Mouse (Mus musculus) ES-Bruce4 (cell line): ENCODE results near the gene Zkscan6. TPM values are rescaled to one million over a fixed set of nuclear protein-coding genes. Genes with fewer than 3 reads are reported as not detected.

Source experiments
- H3K27ac ChIP-seq: 2 replicates; pipeline ENCODE4 v1.5.1; 2012; ENCODE audit warnings: low read length, inconsistent platforms; ENCODE audit not compliant: insufficient read depth
- H3K27me3 ChIP-seq: 2 replicates; pipeline ENCODE4 v1.6.1; 2012; ENCODE audit warnings: mild to moderate bottlenecking, low read length, inconsistent platforms; ENCODE audit not compliant: control insufficient read depth, poor library complexity, insufficient read depth, severe bottlenecking
- H3K36me3 ChIP-seq: 2 replicates; pipeline ENCODE4 v1.6.1; 2012; ENCODE audit warnings: inconsistent platforms, mild to moderate bottlenecking, low read length, moderate library complexity; ENCODE audit not compliant: control insufficient read depth, poor library complexity, insufficient read depth, severe bottlenecking
- H3K4me1 ChIP-seq: one replicate; pipeline ENCODE4 v1.8.1; 2011; ENCODE audit warnings: low read length; ENCODE audit not compliant: control insufficient read depth, insufficient read depth
- H3K4me3 ChIP-seq: 2 replicates; pipeline ENCODE4 v1.5.1; 2011; ENCODE audit warnings: low read depth, mild to moderate bottlenecking, low read length
- H3K9ac ChIP-seq: 2 replicates; pipeline ENCODE4 v1.6.1; 2012; ENCODE audit warnings: low read depth, mild to moderate bottlenecking, inconsistent platforms; ENCODE audit not compliant: poor library complexity, severe bottlenecking
- H3K9me3 ChIP-seq: replicated peaks from 2 replicates; pipeline ENCODE4 v1.6.1; 2012; ENCODE audit warnings: mild to moderate bottlenecking, low read length, inconsistent platforms; ENCODE audit not compliant: control insufficient read depth, poor library complexity, insufficient read depth, severe bottlenecking
- CTCF ChIP-seq: IDR thresholded peaks from one replicate; pipeline ENCODE4 v1.8.1; 2011; ENCODE audit warnings: low read depth, low read length
- EP300 ChIP-seq: IDR thresholded peaks from 2 replicates; pipeline ENCODE4 v1.6.1; 2011; ENCODE audit warnings: low read depth, low read length; ENCODE audit not compliant: insufficient read depth
- POLR2A ChIP-seq: IDR thresholded peaks from one replicate; pipeline ENCODE4 v1.8.1; 2011; ENCODE audit warnings: low read length; ENCODE audit not compliant: insufficient read depth
- polyA plus RNA-seq: library from polyadenylated mRNA; stranded (reverse); fragments of >200 nt; gene quantifications from 2 replicates; pipeline ENCODE4 v1.2.4, GENCODE M21; 2011; ENCODE audit warnings: low read depth; ENCODE audit not compliant: missing spikeins, insufficient read depth, insufficient read length

Zkscan6 gene
- polyA plus RNA-seq, 1 experiment: 6.7 TPM

DNA sequence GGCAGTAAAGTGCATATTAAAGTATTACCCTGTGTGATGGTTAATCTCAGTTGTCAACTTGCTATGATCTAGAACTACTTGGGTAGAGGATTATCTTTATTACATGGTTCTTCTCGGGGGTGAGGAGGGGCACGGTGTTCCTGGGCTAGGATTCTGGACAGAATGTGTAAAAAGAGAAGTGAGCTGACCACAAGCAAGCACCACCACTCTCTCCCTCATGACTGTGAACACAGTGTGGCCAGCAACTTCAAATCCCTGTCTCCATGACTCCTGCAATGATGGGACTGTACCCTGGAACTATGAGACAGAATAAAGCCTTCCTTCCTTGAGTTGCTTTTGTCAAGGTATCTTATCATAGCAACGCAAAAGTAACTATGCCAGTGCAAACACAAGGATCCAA lies 25.4 kb upstream of the Zkscan6 start:
- Histone ChIP-seq H3K4me1 (no peaks in the 10 kb centered on the region), H3K27ac (no peak overlapping the region), H3K9me3 (no peaks in the 10 kb centered on the region), H3K27me3 (no peaks in the 10 kb centered on the region), H3K36me3 (peaks cover 8% of the 10 kb centered on the region; the same call in 1 of the 2 replicates), H3K4me3 (no peak overlapping the region), H3K9ac (no peak overlapping the region)
- TF ChIP-seq POLR2A (no peak), EP300 (no peak), CTCF (no peak)

DNA sequence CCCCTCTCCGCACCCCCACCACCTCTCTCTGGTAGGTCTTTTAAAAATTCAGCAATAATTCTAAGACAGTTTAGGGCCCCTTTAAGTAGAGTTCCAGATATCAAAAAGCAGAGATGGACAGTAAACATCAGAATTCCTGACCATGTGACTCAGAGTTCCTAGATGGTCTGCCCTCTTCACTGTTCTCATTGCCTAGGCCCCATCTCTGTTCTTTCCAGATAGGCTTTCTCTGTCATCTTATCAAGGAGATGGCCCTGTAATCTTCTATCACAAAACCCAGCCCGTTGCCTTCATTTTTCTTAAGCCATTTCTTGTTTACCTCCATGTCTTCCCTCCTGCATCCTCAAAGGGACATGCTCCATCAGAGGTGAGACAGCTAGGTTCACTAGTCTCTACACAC lies 20.8 kb upstream of the Zkscan6 start:
- no peaks in the 10 kb centered on the region for H3K9me3 ChIP-seq
- no peaks in the 10 kb centered on the region for H3K4me1 ChIP-seq
- no peak overlapping the region for H3K4me3 ChIP-seq
- H3K27me3 ChIP-seq: no peaks in the 10 kb centered on the region; the same call in 1 of the 2 replicates
- no peak overlapping the region for H3K27ac ChIP-seq
- TF ChIP-seq POLR2A: no peak
- TF ChIP-seq EP300: no peak
- no peak for TF ChIP-seq CTCF
- no peaks in the 10 kb centered on the region; the same call in 1 of the 2 replicates for H3K36me3 ChIP-seq
- H3K9ac ChIP-seq: no peak overlapping the region

DNA sequence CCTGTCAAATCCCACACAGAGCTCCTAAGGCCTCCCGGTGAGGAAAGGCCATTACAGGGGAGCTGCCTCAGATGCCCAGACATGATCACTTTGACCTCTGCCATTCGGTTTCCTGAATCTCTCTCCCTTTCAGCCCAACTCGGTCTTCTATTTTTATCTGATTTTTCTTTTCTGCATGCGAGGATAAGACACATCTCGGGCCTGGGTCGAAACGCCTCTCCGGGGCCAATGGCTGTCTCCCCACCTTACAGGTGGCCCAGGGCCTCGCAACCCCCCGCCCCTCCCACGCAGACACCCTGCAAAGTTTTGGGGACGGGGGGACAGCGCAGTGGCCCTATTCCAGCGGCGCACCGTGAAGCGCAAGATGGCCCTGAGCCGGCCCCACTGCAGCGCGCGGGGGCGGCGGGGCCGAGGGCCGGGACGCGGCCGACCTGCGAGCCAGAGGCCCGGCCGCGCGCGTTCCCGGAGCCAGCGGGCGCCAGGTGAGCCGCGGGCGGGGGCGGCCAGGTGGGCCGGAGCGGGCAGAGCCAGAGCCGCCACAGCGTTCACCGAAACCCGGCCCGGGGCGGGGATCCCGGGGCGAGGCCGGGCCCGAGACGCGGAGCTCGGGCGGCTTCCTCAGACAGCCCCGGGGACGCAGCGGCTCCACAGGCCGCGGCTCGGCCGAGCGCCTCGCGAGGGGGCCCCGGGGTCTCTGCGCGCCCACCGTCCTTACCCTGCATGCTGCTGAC lies 19.4 kb upstream of the Zkscan6 start:
- H3K27me3 ChIP-seq: no peaks in the 10 kb centered on the region; the same call in 1 of the 2 replicates
- no peak for TF ChIP-seq POLR2A
- TF ChIP-seq CTCF: no peak
- TF ChIP-seq EP300: no peak
- peak overlapping the region; percentile 98 for H3K4me3 ChIP-seq
- no peaks in the 10 kb centered on the region for H3K9me3 ChIP-seq
- H3K36me3 ChIP-seq: no peaks in the 10 kb centered on the region; the same call in 1 of the 2 replicates
- no peaks in the 10 kb centered on the region for H3K4me1 ChIP-seq
- H3K9ac ChIP-seq: peak overlapping the region; percentile 100
- H3K27ac ChIP-seq: no peak overlapping the region

DNA sequence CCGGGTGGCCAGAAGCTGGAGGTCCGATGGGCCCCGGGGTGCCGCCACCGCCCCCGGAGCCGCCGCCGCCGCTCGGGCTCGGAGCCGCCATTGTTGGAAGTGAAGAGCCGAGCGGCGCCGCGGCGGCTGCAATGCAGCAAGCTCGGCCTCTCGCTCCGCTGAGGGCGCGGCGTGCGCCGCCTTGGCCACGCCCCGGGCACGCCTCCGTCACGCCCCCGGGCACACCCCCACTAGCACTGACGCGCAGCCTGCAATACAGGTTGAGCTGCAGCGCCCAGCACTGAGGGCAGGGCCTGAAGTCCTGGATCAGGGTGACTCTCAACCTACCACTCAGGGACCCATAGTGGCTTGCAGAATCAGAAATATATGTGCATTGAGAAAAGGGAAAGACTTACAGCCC lies 18.8 kb upstream of the Zkscan6 start, which contains the start of gene Map2k4:
Map2k4 (minus strand) TSS at position 144 of the 400 bp plus-strand sequence.
- Histone ChIP-seq H3K27ac (no peak within 1 kb of the TSS), H3K4me3 (peak within 1 kb of the TSS; percentile 98), H3K27me3 (no peaks in the 10 kb centered on the region; the same call in 1 of the 2 replicates), H3K9me3 (no peaks in the 10 kb centered on the region), H3K9ac (peak within 1 kb of the TSS; percentile 100), H3K4me1 (no peaks in the 10 kb centered on the region), H3K36me3 (no peaks in the 10 kb centered on the region; the same call in 1 of the 2 replicates)
- TF ChIP-seq EP300 (no peak), POLR2A (peak; percentile 61), CTCF (no peak)

DNA sequence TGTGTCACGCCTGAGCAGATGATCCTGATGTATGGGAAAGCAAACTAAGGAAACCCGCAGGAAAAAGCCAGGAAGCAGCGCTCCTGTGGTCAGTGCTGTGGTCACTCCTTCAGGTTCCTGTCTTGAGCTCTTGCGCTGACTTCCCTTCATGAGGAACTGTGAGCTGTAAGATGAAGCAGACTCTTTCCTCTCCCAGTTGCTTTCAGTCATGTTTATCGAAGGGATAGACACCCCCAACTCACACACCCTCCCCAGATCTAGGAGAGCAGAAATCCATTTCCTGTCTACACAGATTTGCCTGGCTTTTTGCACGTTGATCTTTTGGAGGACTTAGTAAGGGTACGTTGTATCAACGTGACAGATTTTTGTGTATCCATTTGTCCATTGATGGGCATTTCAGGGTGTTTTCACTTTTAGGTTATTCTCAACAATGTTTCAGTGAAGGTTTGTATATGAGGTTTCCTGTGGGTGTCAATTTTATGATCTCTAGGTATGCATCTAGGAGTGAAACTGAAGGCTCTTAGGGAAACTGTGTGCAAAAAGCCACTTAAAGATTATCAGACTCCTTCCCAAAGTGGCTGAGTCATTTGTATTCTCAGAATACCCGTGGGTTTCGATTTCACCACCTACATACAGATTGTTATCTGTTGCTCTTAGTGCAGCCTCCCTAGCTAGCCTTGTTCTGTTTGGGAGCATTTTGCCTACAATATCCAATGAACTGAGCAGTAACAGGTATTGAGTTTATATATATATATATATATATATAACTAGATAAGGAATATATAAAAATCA lies 12.4 kb upstream of the Zkscan6 start:
- Histone ChIP-seq H3K9ac (no peak overlapping the region), H3K4me1 (no peaks in the 10 kb centered on the region), H3K9me3 (no peaks in the 10 kb centered on the region), H3K27ac (no peak overlapping the region), H3K36me3 (no peaks in the 10 kb centered on the region), H3K4me3 (no peak overlapping the region), H3K27me3 (no peaks in the 10 kb centered on the region)
- no peak for TF ChIP-seq POLR2A
- no peak for TF ChIP-seq CTCF
- TF ChIP-seq EP300: no peak

DNA sequence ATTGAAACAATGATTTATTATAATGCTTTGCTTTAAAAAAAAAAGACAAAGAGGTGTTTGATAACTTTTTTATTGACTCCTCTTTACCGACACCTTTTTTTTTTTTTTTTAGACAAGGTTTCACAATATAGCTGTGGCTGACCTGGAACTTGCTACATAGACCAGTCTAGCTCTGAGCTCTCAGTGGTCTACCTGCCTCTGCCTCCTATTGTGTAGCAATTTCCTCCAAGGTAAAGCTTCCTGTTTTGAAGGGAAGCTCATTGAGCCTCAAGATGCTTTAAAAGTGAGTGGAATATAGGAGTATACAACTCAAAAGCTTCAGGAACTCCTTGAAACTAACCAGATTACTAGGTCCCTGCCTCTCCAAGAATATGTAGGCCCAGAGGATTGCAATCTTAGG lies 11.1 kb upstream of the Zkscan6 start:
- no peak overlapping the region for H3K4me3 ChIP-seq
- no peaks in the 10 kb centered on the region for H3K36me3 ChIP-seq
- no peaks in the 10 kb centered on the region for H3K27me3 ChIP-seq
- no peak for TF ChIP-seq EP300
- TF ChIP-seq CTCF: no peak
- no peak for TF ChIP-seq POLR2A
- no peak overlapping the region for H3K27ac ChIP-seq
- H3K9me3 ChIP-seq: no peaks in the 10 kb centered on the region
- no peaks in the 10 kb centered on the region for H3K4me1 ChIP-seq
- no peak overlapping the region for H3K9ac ChIP-seq
